Mouse (Mus musculus): Measurements from ENCODE around the gene Tcta. TPM values are rescaled to one million over a fixed set of nuclear protein-coding genes. Genes with fewer than 3 reads are reported as not detected.
"Not testable (repeated sequence)": the region's sequence is repeated elsewhere in the genome, so short reads cannot be mapped to it uniquely, and the experiment has no call there.

Tcta gene
- total RNA-seq, 2 experiments from 2014 or later, result 29.3 to 35.4 TPM

DNA sequence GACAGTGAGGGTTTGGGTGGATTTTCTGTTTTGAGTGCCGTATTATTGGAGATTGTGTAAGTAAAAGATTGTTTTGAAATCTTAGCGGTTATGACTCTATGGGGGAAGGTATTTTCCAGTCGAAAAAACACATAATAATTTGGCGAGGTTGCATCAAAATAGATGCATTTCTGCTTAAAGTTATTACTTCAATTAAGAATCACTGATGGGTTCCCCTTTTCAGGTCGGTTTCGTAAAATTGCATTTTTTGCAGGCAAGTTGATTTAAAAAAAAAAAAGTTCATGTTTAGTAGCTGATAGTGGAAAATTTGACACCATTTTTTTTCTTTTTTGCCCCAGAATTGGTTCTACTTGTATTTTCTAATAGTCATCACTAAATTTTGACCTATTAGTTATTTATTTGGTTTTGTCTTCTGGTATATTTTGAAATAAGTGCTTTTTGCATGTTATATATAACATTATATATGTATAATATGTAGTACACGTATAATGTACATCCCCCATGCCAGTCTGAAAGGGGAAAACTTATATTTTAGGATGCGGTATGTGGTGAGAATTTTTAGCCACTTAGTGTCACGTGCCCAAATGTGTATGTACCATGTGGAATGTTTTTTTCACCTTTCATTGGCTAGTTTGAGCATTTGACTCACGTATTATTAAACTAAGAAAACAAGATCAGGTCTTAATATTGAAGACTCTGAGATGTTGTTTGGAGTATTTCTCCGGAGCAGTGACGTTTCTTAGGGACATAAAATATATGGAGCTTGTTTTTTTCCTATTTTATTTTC, 1.3 kb upstream of the Tcta start:
- intact Hi-C loops (cut with DNase I), result loop anchor here (2.0 kb wide), 2 partner anchors 32 to 210 kb away; partner anchors contain the start of genes Gpx1 and Qrich1
- TF ChIP-seq CTCF (IDR thresholded peaks at IDR 0.05), result no peak

DNA sequence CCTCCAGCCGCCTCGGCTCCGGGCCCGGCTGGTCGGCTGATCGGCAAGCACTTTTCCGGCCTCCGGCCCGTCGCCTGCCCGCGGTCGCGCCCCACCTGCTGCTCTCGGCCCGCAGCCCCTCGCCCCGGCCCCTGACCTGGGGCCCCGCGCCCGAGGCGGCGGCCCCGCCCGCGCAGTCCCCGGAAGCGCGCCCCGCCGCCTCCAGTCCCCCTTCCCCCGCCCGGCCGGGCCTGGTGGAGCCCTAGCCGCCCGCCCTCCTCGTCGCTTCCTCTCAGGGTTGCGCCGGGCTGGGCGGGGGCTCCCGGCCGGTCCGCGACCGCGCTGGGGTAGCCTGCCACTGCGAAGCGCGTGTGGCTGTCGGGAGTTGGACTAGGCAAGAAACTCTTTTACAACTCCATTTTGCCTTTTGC, 616 bp upstream of the Tcta start:
- no peak for TF ChIP-seq CTCF (IDR thresholded peaks at IDR 0.05)
- Histone ChIP-seq H3K27ac (peak overlapping the region; percentile 99), H3K4me3 (peak overlapping the region; percentile 91)
- DNase-seq (ENCODE audit: extremely low spot score in 1 of 2, low spot score in 2 of 2), result peak; percentile 52 to 72
- intact Hi-C loops (cut with DNase I), result loop anchor here (1.0 to 2.0 kb wide), 3 partner anchors 32 to 210 kb away; partner anchors contain the start of genes Gpx1, Qrich1 and Usp4

More for the DNA sequence above, 1.3 kb upstream of the Tcta start:
- peak overlapping the region; percentile 91 for H3K4me3 ChIP-seq
- peak overlapping the region; percentile 73 for H3K27ac ChIP-seq
- DNase-seq (ENCODE audit: extremely low spot score in 1 of 2, low spot score in 2 of 2), result no peak

DNA sequence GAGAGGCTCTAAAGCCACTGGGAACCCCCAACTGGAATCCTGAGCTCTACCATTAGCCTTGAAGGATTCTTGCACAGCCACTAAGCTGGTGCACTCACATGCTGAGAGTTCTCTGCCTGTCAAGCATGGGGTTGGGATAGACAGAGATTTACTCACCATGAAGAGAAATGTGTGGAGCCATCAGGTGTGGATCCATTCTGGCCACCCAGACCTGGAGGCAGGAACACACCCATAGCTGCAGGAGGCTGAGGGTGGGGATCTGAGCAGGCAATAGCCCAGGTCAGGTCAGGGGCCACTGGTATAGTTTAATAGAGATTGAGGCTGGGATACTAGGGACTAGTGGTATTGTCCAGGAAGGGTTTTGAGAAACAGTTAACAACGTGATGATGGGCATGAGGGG, 790 bp downstream of the Tcta start:
- peak overlapping the region; percentile 87 for H3K4me3 ChIP-seq
- intact Hi-C loops (cut with DNase I), result no loop called here
- no peak for TF ChIP-seq CTCF (IDR thresholded peaks at IDR 0.05)
- DNase-seq (ENCODE audit: extremely low spot score in 1 of 2, low spot score in 2 of 2), result no peak
- H3K27ac ChIP-seq, result peak overlapping the region; percentile 90

DNA sequence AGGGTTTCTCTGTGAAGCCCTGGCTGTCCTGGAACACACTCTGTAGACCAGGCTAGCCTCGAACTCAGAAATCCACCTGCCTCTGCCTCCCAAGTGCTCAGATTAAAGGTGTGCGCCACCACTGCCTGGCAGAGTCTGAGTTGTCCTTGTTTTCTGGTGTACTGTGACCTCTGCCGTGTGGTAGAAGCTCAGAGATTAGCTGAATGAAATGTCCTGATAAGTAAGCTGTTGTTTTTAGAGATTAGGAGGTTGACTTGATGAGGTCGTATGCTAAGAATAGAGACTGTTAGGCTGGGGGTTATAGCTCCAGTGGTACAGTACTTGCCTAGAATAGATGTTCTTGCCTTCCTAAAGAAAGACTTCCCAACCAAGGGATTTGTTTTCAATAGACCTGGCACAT, 1.2 kb downstream of the Tcta start:
- Histone ChIP-seq H3K4me3 (peak overlapping the region; percentile 87), H3K27ac (no peak overlapping the region; the same call in 1 of the 2 replicates)
- intact Hi-C loops (cut with DNase I), result no loop called here
- no peak for DNase-seq (ENCODE audit: extremely low spot score in 1 of 2, low spot score in 2 of 2)
- no peak for TF ChIP-seq CTCF (IDR thresholded peaks at IDR 0.05)

DNA sequence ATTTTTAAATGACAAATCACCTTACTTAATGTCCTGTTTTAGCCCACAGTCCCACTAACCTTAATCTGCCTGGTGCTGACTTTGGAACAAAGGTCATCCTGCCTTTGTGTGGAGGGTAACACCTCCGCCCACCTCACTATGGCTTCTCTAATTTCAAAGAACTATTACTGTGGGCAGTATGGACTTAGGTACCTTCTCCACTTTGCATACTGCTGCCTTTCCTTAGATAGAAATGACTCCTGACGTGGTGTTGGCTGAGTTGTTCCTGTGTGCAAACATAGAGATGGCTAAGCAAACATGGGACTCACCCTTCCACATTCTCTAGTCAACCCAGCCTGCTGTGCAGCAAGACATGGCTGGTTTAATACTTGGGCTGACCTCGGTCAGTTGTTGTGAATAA, 4.1 kb downstream of the Tcta start:
- Histone ChIP-seq H3K27ac (no peak overlapping the region), H3K4me3 (no peak overlapping the region)
- no peak for TF ChIP-seq CTCF (IDR thresholded peaks at IDR 0.05)
- intact Hi-C loops (cut with DNase I), result no loop called here
- DNase-seq (ENCODE audit: extremely low spot score in 1 of 2, low spot score in 2 of 2), result no peak

DNA sequence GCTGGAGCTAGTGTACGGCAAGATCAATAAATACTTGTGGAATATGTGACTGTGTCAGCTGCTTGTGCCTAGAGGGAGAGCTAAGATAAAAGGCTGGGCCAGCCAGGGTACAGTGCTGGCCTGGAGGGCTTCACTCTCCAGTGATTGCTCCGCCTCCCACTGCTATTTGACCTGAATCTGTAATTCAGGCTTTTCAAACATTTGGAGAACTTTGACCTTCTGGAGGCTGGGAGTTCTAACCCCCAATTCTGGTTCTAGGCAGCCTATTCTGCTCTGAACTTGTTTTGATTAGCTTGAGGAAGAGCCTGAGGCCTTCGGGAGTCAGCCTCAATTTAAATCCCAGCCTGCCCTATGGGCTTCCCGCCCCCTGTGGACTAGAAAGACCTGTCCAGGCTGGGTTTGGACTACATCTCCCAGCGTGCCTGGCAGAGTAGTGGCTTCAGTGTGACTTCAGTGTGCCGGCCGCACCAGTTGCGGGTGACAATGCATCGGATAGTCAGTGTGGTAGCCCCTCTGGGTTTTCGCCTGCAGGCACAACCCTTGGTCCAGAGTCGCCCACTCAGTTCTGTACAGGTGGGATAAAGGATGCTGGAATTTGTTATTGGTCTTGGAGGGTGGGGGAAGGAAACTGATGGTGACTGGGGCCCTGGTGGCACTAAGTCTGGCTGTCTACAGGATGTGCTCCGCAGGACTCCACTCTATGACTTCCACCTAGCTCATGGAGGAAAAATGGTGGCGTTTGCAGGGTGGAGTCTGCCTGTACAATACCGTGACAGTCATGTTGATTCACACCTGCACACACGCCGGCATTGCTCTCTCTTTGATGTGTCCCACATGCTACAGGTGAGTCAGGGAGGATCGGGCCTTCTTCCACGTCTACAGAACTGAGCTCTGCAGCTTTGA, 9.3 kb downstream of the Tcta start, which contains the start of gene Amt:
Gene Amt, plus strand, starts transcription at position 401 of the 903 bp plus-strand sequence.
- intact Hi-C loops (cut with DNase I), result no loop called here
- no peak for TF ChIP-seq CTCF (IDR thresholded peaks at IDR 0.05)
- peak; percentile 21 to 30 for DNase-seq (ENCODE audit: extremely low spot score in 1 of 2, low spot score in 2 of 2)
- H3K4me3 ChIP-seq, result peak within 1 kb of the TSS; percentile 44
- H3K27ac ChIP-seq, result peak within 1 kb of the TSS; percentile 60

DNA sequence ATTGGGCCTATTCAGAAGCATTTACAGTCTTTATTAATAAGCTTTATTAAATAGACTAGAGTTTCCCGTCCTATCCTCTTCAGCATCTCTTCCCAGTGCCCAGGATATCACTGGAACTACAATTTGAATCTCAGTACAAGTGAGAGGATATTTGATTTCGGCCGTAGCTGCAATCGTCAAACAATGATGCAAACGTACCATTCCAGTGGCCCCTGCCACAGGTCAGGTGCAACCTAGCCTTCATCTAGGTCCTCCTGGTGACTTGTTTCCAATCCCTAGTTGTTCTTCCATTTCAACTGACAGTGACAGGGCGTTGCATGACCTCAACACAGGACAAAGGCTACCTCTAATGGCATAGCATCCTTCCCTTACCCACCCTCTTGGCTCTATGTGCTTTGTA, 15.2 kb downstream of the Tcta start:
- no peak for DNase-seq (ENCODE audit: extremely low spot score in 1 of 2, low spot score in 2 of 2)
- peak overlapping the region; percentile 70 for H3K27ac ChIP-seq
- H3K4me3 ChIP-seq, result peak overlapping the region; percentile 53
- no peak for TF ChIP-seq CTCF (IDR thresholded peaks at IDR 0.05)
- intact Hi-C loops (cut with DNase I), result no loop called here

DNA sequence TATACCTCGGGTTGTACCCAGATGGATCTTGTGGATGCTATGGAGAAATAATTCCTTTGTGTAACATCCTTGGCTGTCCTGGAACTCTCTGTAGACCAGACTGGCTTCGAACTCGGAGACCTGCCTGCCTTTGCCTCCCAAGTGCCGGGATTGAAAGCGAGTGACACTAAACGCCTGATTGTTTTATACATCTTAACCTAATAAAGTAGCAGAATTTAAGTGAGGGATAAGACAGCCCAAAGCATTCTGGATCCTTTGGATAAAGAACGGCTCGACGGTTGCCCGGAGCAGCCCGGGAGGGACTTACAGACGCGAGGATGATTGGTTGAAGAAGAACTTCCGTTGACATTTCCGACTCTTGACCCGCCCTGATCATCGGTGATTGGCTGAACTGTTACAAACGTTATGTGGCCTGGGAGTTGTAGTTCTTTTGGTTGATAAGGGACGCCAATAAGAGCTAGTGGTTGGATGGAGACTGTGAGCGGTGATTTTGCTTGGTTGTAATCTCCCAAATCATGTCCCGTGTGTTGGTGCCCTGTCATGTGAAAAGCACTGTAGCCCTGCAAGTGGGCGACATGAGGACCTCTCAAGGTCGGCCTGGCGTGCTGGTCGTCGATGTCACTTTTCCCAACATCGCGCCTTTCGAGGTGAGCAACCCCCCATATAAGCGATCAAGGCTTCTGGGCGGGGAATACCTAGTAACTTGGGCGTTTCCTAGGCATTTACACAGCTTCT, 15.8 kb downstream of the Tcta start, which contains the start of gene Nicn1:
Gene Nicn1, plus strand, starts transcription at position 414 of the 735 bp plus-strand sequence.
- no peak; the same call in 1 of the 2 replicates for TF ChIP-seq CTCF (IDR thresholded peaks at IDR 0.05)
- peak; percentile 85 to 91 for DNase-seq (ENCODE audit: extremely low spot score in 1 of 2, low spot score in 2 of 2)
- intact Hi-C loops (cut with DNase I), result no loop called here
- Histone ChIP-seq H3K4me3 (peak within 1 kb of the TSS; percentile 53), H3K27ac (peak within 1 kb of the TSS; percentile 84)

DNA sequence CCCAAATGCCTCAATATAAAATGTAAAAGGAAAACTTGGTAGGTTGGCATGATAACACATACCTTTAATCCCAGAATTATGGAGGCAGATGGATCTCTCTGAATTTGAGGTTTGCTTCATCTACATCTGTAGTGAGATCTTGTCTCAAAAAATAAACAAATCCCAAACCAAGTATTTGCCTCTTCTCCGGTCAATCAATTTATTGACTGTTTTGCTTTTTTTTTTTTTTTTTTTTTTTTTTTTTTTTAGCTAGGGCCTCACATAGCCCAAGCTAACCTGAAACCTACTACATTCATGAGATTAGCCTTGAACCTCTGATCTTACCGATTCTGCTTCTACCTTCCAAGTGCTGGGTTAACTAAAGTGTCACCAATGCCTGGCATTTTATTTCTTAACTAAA, 16.6 kb downstream of the Tcta start:
- TF ChIP-seq CTCF (IDR thresholded peaks at IDR 0.05), result no peak
- no peak overlapping the region for H3K27ac ChIP-seq
- H3K4me3 ChIP-seq, result no peak overlapping the region; the same call in 1 of the 2 replicates
- no peak for DNase-seq (ENCODE audit: extremely low spot score in 1 of 2, low spot score in 2 of 2)
- intact Hi-C loops (cut with DNase I), result no loop called here

DNA sequence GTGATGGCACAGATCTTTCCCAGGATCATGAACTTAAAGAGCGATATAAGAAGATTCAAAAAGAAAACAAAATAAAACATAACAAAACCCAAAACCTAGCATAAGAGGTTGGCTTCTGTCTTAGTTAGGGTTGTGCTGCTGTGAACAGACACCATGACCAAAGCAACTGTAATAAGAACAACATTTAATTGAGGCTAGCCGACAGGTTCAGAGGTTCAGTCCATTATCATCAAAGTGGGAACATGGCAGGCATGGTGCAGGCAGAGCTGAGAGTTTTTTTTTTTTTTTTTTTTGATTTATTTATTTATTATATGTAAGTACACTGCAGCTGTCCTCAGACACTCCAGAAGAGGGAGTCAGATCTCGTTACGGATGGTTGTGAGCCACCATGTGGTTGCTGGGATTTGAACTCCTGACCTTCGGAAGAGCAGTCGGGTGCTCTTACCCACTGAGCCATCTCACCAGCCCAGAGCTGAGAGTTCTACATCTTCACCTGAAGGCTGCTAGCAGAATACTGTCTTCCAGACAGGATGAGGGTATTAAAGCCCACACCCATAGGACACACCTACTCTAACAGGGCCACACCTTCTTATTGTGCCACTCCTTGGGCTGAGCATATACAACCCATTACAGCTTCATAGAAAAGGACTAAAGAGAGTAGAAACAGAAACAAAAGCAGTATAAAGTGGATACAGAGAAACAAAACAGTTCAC, 18.3 kb downstream of the Tcta start:
- DNase-seq (ENCODE audit: extremely low spot score in 1 of 2, low spot score in 2 of 2); H3K4me3 ChIP-seq; H3K27ac ChIP-seq; intact Hi-C loops (cut with DNase I): not testable (repeated sequence)

Measured in left cerebral cortex, adult 2 months (tissue).